Mouse (Mus musculus): ENCODE results near the gene Rfc1. TPM values are rescaled to one million over a fixed set of nuclear protein-coding genes. Genes with fewer than 3 reads are reported as not detected.
"Not testable (repeated sequence)": the region's sequence is repeated elsewhere in the genome, so short reads cannot be mapped to it uniquely, and the experiment has no call there.

The Rfc1 gene
- polyA plus RNA-seq, 1 experiment from 2014 or later, result 57.9 TPM

DNA sequence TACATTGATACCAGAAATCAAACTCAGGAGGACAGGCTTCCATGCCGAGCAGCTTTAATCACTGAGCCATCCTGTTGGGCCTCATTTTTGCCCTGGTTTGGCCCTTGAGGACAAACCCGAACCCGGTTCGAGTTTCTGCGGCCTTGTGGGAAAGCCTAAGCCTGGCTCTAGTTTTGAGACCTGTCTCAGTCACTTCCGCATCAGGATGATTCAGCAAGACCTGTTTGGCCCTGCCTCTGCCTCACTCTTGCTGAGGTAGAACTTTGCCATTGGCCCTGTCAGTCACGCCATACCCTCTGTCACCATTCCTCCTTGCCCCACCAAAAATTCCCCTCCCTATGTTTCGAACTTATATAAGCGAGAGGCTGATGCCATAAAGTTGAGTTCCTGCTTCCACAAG lies 35.3 kb downstream of the Rfc1 start:
- WGBS, result 95% methylated on average over 9 of the region's 9 CpGs
- Histone ChIP-seq H3K36me3 (peaks cover 79% of the 10 kb centered on the region), H3K9me3 (no peaks in the 10 kb centered on the region), H3K27me3 (replicated peaks) (no peaks in the 10 kb centered on the region), H3K4me1 (no peaks in the 10 kb centered on the region), H3K4me2 (no peak overlapping the region), H3K4me3 (no peak overlapping the region), H3K27ac (replicated peaks) (no peak overlapping the region), H3K9ac (no peak overlapping the region)
- no peak for ATAC-seq (ENCODE audit: extremely low read depth, insufficient number of reproducible peaks, low FRiP score, low TSS enrichment)

DNA sequence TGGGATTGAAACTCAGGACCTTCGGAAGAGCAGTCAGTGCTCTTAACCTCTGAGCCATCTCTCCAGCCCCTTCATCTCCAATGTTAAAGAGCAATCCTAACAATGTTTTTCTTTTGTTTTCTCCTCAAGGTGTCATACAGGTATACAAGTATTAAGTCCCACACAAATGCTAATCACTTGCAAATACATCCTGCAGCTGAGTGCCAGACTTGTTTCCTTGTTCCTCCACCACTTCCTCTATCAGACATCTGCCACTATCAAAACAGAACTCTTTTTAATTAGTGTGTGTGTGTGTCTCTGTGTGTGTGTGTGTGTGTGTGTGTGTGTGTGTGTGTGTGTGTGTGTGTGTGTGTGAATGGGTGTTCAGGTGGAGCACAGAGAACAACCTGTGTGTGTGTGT lies 35.8 kb downstream of the Rfc1 start:
- peaks cover 79% of the 10 kb centered on the region for H3K36me3 ChIP-seq
- WGBS, result 87% methylated on average over 1 of the region's 1 CpGs
- ATAC-seq (ENCODE audit: extremely low read depth, insufficient number of reproducible peaks, low FRiP score, low TSS enrichment); H3K4me2 ChIP-seq; H3K4me3 ChIP-seq; H3K9me3 ChIP-seq; H3K27me3 ChIP-seq (replicated peaks); H3K27ac ChIP-seq (replicated peaks); H3K4me1 ChIP-seq; H3K9ac ChIP-seq: not testable (repeated sequence)

DNA sequence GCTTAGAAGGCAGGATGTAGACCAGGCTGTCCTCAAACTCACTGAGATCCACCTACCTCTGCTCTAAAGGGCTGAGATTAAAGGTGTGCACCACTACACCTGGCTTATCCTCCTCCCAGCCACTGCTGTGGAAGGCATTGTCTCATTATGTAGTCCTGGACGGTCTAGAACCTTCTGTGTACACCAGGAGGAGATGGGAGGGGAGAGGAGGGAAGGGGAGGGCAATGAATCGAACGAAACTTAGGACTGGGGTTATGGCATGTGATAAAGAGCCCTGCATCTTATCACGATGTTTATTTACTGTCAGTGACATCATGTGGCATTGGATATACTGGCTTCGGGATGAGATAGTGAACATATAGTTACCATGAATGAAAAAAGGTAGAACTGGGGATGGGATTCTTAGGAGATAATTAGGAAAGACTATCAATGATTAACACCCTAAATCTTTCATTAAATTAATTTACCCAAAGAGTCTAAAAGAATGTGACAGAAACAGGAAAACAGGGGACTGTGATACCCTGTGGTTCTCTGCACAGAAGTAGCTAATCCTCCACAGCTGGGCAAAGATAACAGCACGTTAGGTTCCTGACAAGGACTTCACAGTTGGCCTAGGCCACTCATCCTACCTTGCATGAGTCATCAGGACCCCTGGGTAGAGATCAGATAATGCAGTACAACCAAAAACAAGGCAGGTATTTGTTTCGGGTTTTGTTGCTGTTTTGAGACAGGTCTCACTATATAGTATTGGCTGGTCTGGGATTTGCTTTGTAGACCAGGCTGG lies 37.1 kb downstream of the Rfc1 start:
- no peak for ATAC-seq (ENCODE audit: extremely low read depth, insufficient number of reproducible peaks, low FRiP score, low TSS enrichment)
- H3K4me2 ChIP-seq, result no peak overlapping the region
- H3K36me3 ChIP-seq, result peaks cover 79% of the 10 kb centered on the region
- no peak overlapping the region for H3K27ac ChIP-seq (replicated peaks)
- 54% methylated on average over 7 of the region's 7 CpGs for WGBS
- no peak overlapping the region for H3K9ac ChIP-seq
- no peaks in the 10 kb centered on the region for H3K9me3 ChIP-seq
- H3K4me1 ChIP-seq, result 0 out of 2 replicates have a peak, but pooled peaks cover 3% of the 10 kb centered on the region
- H3K4me3 ChIP-seq, result no peak overlapping the region
- no peaks in the 10 kb centered on the region for H3K27me3 ChIP-seq (replicated peaks)

DNA sequence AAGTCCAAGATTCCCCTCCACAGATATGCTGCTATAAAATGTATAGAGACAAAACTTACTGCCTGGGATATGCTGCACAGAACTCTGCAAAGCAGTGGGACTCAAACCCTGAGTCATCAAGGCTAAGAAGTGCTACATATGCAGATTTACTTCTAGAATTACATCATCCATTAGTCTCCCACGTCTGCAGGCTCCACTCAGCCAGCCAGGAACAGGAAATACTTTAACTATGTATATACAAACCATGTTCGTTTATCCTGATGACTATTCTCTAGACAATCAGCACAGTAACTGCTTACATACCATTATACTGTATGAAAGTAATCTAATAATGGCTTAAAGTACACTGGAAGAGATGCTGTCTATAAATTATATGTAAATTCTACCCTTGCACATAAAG lies 41.2 kb downstream of the Rfc1 start:
- WGBS, result 42% methylated on average over 2 of the region's 2 CpGs

DNA sequence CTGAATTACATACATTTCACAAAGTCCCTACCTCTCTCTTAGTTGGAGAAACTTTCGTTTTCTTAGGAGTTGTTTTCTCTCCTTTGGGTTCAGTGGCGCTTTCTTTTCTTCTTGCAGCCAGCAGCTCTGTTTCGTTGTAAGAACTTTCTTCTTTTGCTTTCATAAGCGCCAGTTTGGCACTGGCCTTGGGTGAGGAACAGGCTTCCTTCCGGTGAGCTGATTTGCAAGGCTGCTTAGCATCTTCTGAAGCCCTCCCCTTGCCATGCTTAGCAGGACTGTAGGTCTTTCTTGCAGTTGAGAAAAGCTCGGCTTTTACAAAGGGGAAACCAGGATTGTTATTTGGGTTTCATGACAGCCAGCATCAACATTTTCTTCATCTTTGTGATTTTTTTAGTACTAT lies 41.8 kb downstream of the Rfc1 start:
- ATAC-seq (ENCODE audit: extremely low read depth, insufficient number of reproducible peaks, low FRiP score, low TSS enrichment), result no peak
- Histone ChIP-seq H3K9ac (no peak overlapping the region), H3K9me3 (no peaks in the 10 kb centered on the region), H3K4me2 (no peak overlapping the region), H3K27ac (replicated peaks) (no peak overlapping the region), H3K4me3 (no peak overlapping the region), H3K4me1 (peaks cover 4% of the 10 kb centered on the region), H3K27me3 (replicated peaks) (no peaks in the 10 kb centered on the region), H3K36me3 (peaks cover 86% of the 10 kb centered on the region)
- WGBS, result 85% methylated on average over 6 of the region's 6 CpGs

More for the DNA sequence above, 41.2 kb downstream of the Rfc1 start:
- no peaks in the 10 kb centered on the region for H3K9me3 ChIP-seq
- no peak overlapping the region for H3K4me3 ChIP-seq
- no peak overlapping the region for H3K27ac ChIP-seq (replicated peaks)
- H3K9ac ChIP-seq, result no peak overlapping the region
- 0 out of 2 replicates have a peak, but pooled peaks cover 3% of the 10 kb centered on the region for H3K4me1 ChIP-seq
- ATAC-seq (ENCODE audit: extremely low read depth, insufficient number of reproducible peaks, low FRiP score, low TSS enrichment), result no peak
- H3K27me3 ChIP-seq (replicated peaks), result no peaks in the 10 kb centered on the region
- peaks cover 88% of the 10 kb centered on the region for H3K36me3 ChIP-seq
- no peak overlapping the region for H3K4me2 ChIP-seq

DNA sequence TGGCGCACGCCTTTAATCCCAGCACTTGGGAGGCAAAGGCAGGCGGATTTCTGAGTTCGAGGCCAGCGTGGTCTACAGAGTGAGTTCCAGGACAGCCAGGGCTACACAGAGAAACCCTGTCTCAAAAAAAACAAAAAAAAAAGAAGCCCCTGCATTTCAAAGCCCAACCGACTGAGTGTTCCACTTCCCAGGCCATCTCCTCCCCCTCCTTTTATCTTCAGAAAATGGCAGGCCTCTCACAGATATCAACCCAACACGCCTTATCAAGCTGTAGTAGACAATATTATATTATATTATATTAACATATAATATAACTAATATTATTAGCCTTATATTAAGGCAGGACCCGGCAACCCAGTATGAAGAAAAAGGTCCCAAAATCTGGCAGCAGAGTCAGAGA lies 46.5 kb downstream of the Rfc1 start:
- H3K27me3 ChIP-seq (replicated peaks), result not testable (repeated sequence)
- 78% methylated on average over 8 of the region's 8 CpGs for WGBS

DNA sequence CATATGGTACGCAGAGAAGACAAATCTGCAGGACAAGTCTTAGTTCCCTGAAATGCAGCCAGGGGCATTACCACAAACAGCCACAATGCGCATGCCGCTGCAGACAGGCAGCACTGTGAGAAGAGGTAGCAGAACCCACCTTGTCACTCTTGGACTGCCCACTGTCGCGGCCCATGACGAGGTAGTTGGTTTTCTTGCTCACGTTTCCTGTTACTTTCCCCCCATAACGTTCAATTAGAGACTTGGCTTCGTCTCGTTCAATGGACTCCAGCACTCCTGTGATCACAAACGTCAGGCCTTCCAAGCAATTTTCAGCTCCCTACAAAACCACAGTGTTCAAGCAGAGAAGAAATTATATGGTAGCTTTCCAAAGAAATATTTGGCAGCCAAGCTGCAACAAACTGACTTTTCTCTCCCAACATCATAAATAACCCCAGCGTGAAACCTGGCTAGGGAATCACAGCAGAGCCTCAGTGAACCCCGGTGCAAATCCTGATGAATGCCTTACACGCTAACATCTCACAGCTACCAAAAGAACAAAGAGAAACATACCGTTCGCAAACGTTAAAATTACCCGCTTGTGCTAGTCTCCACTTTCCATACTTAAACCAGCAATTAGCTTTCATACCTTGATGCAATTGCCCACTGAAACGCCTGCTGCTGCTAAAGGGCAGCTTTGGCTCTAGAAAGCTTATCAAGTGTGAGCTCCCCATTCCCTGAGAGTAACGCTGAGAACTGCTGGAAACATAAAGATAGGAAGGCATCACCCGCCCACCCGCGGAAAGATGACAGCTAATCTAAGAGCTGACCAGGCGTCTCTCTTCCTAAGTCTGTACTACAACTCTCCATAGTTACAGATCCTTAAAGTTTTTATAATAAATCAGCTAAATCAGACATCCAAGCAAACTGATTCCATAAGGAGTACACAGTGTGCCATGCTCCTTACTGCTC lies 47.4 kb downstream of the Rfc1 start:
- Histone ChIP-seq H3K36me3 (peaks cover 91% of the 10 kb centered on the region), H3K4me3 (no peak overlapping the region), H3K4me1 (peaks cover 6% of the 10 kb centered on the region), H3K27ac (replicated peaks) (no peak overlapping the region), H3K9me3 (no peaks in the 10 kb centered on the region), H3K27me3 (replicated peaks) (no peaks in the 10 kb centered on the region), H3K9ac (no peak overlapping the region), H3K4me2 (no peak overlapping the region)
- 74% methylated on average over 24 of the region's 24 CpGs for WGBS
- no peak for ATAC-seq (ENCODE audit: extremely low read depth, insufficient number of reproducible peaks, low FRiP score, low TSS enrichment)

More for the DNA sequence above, 46.5 kb downstream of the Rfc1 start:
- H3K4me3 ChIP-seq; H3K9ac ChIP-seq; H3K4me2 ChIP-seq; ATAC-seq (ENCODE audit: extremely low read depth, insufficient number of reproducible peaks, low FRiP score, low TSS enrichment); H3K27ac ChIP-seq (replicated peaks); H3K9me3 ChIP-seq; H3K4me1 ChIP-seq: not testable (repeated sequence)
- H3K36me3 ChIP-seq, result peaks cover 91% of the 10 kb centered on the region

DNA sequence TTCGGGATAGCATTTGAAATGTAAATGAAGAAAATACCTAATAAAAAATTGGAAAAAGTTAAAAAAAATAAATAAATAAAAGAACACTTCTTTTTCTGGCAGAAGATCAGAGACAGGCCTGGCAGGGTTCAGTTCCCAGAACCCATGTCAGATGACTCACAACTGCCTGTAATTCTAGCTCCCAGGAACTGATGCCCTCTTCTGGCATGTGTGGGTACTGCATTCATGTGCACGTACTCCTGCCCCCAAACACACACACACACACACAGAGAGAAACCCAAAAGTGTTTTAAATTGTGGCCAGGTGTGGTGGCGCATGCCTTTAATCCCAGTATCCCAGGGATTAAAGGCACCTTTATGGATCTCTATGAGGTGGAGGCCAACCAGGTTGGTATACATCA lies 51.3 kb downstream of the Rfc1 start:
- no peak for ATAC-seq (ENCODE audit: extremely low read depth, insufficient number of reproducible peaks, low FRiP score, low TSS enrichment)
- Histone ChIP-seq H3K9me3 (no peaks in the 10 kb centered on the region), H3K27me3 (replicated peaks) (no peaks in the 10 kb centered on the region), H3K4me2 (no peak overlapping the region), H3K9ac (no peak overlapping the region), H3K4me3 (no peak overlapping the region), H3K4me1 (peaks cover 6% of the 10 kb centered on the region), H3K36me3 (peaks cover 75% of the 10 kb centered on the region), H3K27ac (replicated peaks) (no peak overlapping the region)
- WGBS, result 93% methylated on average over 3 of the region's 3 CpGs

DNA sequence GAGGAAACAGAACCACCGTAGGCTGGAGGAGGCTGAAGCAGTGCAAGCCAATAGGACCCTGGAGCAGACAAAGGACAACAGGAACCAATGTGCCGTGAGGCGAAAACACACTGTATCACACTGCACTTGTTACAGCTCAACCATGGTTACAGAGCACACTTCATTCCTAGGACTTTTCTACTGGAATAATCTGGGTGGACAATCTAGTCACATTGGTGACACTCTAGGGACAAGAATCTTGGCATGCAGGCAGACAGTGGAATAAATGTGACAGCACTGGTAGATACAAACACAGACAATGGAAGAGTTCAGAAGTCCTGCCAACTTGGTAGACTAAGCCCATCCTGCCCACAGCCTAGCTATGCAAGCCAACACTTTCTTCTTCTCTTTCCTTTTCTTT lies 54.3 kb downstream of the Rfc1 start:
- Histone ChIP-seq H3K27ac (replicated peaks) (no peak overlapping the region), H3K4me1 (no peaks in the 10 kb centered on the region)

DNA sequence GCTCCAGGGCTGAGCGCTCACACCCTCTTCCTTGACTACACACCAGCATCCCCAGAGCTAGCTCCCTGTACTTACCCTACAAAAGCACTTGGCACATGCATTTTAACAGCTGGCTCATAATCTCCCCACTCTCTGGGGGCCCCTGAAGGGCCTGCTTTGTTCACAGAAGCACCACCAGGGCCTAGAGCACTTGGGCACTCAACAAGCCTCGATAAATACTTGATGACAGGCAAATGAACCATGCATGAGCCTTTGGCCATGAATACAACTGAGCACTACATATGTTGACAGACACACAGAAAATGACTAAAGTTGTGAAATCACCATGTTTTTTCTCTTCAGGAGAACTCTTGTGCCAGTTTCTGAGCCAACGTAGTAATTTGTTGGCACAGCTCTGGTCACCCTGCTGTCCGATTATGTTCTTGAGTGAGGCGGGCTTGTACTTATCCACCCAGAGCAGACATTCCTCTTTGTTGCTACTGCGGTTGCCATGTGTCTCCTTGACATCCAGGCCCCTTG lies 56.3 kb downstream of the Rfc1 start:
- WGBS, result 74% methylated on average over 6 of the region's 6 CpGs
- Histone ChIP-seq H3K27me3 (replicated peaks) (no peaks in the 10 kb centered on the region), H3K4me3 (no peak overlapping the region), H3K9me3 (no peaks in the 10 kb centered on the region), H3K4me1 (no peaks in the 10 kb centered on the region), H3K4me2 (no peak overlapping the region), H3K36me3 (peaks cover 77% of the 10 kb centered on the region), H3K27ac (replicated peaks) (no peak overlapping the region), H3K9ac (no peak overlapping the region)
- no peak for ATAC-seq (ENCODE audit: extremely low read depth, insufficient number of reproducible peaks, low FRiP score, low TSS enrichment)

More for the DNA sequence above, 54.3 kb downstream of the Rfc1 start:
- Histone ChIP-seq H3K36me3 (peaks cover 78% of the 10 kb centered on the region), H3K9me3 (no peaks in the 10 kb centered on the region), H3K27me3 (replicated peaks) (no peaks in the 10 kb centered on the region), H3K4me3 (no peak overlapping the region), H3K9ac (no peak overlapping the region), H3K4me2 (no peak overlapping the region)
- 93% methylated on average over 3 of the region's 3 CpGs for WGBS
- ATAC-seq (ENCODE audit: extremely low read depth, insufficient number of reproducible peaks, low FRiP score, low TSS enrichment), result no peak

DNA sequence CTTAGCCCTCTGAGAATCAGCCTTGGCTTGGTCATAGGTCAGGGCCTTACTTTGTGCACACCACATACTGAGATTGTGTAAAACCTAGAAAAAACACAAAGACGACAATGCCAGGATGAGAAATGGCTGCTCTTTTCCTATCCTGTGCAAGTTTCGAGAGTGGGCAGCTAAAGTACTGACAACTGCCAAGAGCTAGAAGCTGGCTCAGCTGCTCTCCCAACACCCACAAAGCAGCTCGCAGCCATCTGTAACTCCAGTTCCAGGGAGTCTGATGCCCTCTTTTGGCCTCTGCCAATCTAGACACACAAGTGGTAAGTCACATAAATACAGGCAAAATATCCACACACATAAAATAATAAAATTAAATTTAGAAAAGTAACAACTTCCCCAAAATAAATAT lies 61.5 kb downstream of the Rfc1 start:
- Histone ChIP-seq H3K36me3 (peaks cover 98% of the 10 kb centered on the region), H3K4me1 (no peaks in the 10 kb centered on the region), H3K4me2 (no peak overlapping the region), H3K9me3 (no peaks in the 10 kb centered on the region), H3K4me3 (no peak overlapping the region), H3K9ac (no peak overlapping the region), H3K27ac (replicated peaks) (no peak overlapping the region), H3K27me3 (replicated peaks) (no peaks in the 10 kb centered on the region)
- no peak for ATAC-seq (ENCODE audit: extremely low read depth, insufficient number of reproducible peaks, low FRiP score, low TSS enrichment)
- WGBS, result 85% methylated on average over 3 of the region's 3 CpGs
